Comparison of ENCODE assay signal across 7 mouse cellular contexts in genomic region chr1:73915218-73916070, GRCm38 (mm10).
A peak's percentile ranks its signal among the peaks of the same experiment; 100 is the strongest.
DNase-seq lines count a peak whose midpoint lies in the region; TF ChIP-seq lines count a peak whose summit lies in the region.

No protein-coding gene starts in this region.

- WGBS in thymus, adult 2 months = 77% methylated on average over 8 of the region's 8 CpGs

- TF ChIP-seq POLR2A in thymus, adult 2 months (IDR thresholded peaks at IDR 0.05; ENCODE audit: control insufficient read depth, extremely low read depth, insufficient read depth, low read length, poor library complexity) = no peak

- peak; percentile 6 for DNase-seq in thymus, postnatal 4 days
- no peak for DNase-seq in thymus, postnatal 14 days
- DNase-seq in gastrocnemius, postnatal 10 days = peak; percentile 8
- peak; percentile 55 to 63 for DNase-seq in layer of hippocampus, adult 8-10 months (ENCODE audit: low spot score in 2 of 2)
- DNase-seq in right cerebral cortex, postnatal 25 days = peak; percentile 54
- no peak for DNase-seq in embryo, embryonic 11 days
- DNase-seq in thymus, adult 2 months = no peak

- 0 out of 2 replicates have a peak, but pooled peaks cover 5% of the 10 kb centered on the region for H3K4me1 ChIP-seq in thymus, adult 2 months (replicated peaks; ENCODE audit: control insufficient read depth, insufficient read depth, low read length)

- no peak overlapping the region for H3K4me3 ChIP-seq in thymus, adult 2 months (ENCODE audit: control insufficient read depth, insufficient read depth, low read length)

- TF ChIP-seq CTCF in thymus, adult 2 months (IDR thresholded peaks at IDR 0.05; ENCODE audit: borderline replicate concordance, control insufficient read depth, extremely low read depth, insufficient read depth, low read length, poor library complexity) = no peak

- H3K27me3 ChIP-seq in thymus, adult 2 months (ENCODE audit: control insufficient read depth, insufficient read depth, low read length) = no peaks in the 10 kb centered on the region

- H3K36me3 ChIP-seq in thymus, adult 2 months (ENCODE audit: control insufficient read depth, insufficient read depth, low read length) = no peaks in the 10 kb centered on the region; the same call in 1 of the 2 replicates

- H3K27ac ChIP-seq in thymus, adult 2 months (ENCODE audit: control insufficient read depth, insufficient read depth, low read length) = no peak overlapping the region

Comparison
In these comparisons a context has a peak if more than half of its experiments do, and no peak if none do; other contexts are left out.
1. DNase-seq: peak in thymus, postnatal 4 days (single experiment), gastrocnemius, postnatal 10 days (single experiment), layer of hippocampus, adult 8-10 months (2 of 2) and right cerebral cortex, postnatal 25 days (single experiment); none in thymus, postnatal 14 days (single experiment), embryo, embryonic 11 days (single experiment) and thymus, adult 2 months (single experiment).